Mouse (Mus musculus) kidney, adult 11 months (tissue): Measurements from ENCODE around the gene Art2b.
"Not testable (repeated sequence)": the region's sequence is repeated elsewhere in the genome, so short reads cannot be mapped to it uniquely, and the experiment has no call there.

Experiments used
- DNase-seq: peaks from one replicate; pipeline ENCODE4 v3.0.0; 2022

The Art2b gene

DNA sequence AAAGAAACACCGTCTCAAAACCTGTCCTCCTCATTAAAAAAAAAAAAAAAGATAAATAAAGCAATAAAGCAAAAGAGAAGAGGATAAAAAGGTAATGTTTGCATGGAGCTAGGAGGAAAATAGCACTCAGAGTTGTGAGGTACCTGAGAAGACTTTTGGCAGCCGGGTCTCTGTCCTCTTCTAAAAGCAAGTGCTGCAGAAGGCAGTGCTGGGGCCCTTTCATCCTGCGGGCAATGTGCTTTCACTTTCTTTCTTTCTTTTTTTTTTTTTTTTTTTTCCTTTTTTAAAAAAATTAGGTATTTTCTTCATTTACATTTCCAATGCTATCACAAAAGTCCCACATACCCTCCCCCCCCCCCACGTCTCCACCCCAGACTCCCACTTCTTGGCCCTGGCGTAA lies at the start of gene Art2b:
TSS of gene Art2b (minus strand) at position 193 of the 400 bp plus-strand sequence.
- no peak for DNase-seq

- DNase-seq: no peak
Measured at GRCm38 (mm10) chr7:101634513-101634912, 49.1 kb upstream of the Art2b start.

DNA sequence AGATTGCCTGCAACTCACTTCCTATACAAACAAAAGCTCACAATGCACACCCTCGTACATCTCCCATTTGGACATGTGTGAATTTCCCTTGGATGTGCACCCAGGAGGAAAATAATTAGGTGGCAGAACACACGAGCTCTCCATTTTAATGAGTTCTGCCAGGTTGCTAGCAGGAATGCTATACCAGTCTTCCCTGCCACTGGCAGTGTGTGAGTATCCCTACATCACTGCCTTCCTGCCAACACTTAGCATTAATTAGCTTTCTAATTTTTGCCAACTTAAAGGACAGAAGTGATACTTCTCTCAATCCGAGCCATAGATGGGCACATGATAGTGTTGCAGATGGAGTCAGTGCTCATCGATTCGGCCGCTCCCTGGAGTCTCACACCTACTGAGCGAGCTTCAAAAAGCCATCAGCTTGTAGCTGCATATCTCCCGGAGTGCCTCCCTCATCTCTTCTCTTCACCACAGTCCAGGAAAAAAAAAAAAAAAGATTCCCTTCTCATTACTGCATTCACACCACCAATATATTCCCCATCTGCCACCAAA lies 48.3 kb upstream of the Art2b start:
- DNase-seq: no peak

GRCm38 (mm10) chr7:101628481-101628880 lies 43.1 kb upstream of the Art2b start:
- no peak for DNase-seq

DNA sequence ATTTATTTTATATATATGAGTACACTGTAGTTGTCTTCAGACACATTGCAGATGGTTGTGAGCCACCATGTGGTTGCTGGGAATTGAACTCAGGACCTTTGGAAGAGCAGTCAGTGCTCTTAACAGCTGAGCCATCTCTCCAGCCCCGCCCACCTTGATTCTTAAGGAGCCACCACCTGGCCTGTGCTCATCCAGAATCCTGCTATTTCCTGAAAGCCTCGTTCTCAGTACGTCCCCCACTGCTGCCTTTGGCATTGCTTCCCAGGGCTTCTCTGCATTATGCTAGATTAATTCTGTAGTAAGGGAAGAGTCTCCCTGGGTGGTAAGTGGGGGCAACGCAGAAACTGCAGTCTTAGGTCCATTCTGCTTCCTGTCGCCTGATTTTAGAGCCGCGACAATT lies 41.8 kb upstream of the Art2b start:
- DNase-seq: not testable (repeated sequence)

DNA sequence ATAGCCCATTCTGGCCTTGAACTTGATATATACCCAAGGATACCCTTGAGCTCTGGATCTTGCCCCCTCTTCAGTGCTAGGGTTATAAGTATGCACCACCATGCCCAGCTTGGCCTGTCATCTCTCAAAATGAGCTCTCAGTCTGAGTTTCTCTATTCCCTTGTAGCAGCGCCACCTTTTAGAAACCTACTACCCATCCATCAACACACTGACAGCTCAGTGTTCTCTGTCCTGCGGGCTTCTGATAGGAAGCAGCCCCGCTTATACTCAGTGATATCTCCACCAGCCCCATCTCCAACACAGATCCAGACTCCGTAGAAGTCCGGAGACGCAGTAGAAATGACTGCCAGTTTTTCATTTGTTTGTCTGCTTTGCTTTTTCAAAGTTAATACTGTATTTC lies 38.9 kb upstream of the Art2b start:
- no peak for DNase-seq

DNA sequence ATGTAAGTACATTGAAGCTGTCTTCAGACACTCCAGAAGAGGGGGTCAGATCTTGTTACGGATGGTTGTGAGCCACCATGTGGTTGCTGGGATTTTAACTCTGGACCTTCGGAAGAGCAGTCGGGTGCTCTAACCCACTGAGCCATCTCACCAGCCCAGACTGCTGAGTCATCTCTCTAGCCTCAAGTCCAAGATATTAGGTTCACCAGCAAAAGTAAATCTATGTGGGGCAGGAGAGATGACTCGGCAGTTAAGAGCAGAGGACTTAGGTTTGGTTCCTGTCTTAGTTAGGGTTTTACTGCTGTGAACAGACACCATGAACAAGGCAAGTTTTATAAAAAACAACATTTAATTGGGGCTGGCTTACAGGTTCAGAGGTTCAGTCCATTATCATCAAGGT lies 36.5 kb upstream of the Art2b start:
- not testable (repeated sequence) for DNase-seq

DNA sequence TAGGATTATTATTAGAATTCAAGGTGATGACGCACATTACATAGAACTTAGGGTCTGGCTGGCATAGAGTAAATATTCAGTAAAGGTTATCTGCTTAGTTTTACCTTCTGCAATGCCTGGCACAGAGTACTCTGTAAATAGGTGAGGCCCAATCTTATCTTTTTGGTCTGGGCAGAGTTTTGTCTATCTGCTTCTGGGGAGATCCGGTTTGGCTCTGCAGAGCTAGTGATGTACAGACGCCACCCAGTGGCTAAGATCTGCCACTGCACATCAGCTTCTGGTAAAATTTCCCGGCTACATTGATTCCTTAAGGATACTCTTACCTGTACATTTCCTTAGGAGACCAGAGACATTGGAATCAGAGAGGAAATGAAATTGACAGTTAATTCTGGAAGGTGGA lies 35.0 kb upstream of the Art2b start:
- no peak for DNase-seq

DNA sequence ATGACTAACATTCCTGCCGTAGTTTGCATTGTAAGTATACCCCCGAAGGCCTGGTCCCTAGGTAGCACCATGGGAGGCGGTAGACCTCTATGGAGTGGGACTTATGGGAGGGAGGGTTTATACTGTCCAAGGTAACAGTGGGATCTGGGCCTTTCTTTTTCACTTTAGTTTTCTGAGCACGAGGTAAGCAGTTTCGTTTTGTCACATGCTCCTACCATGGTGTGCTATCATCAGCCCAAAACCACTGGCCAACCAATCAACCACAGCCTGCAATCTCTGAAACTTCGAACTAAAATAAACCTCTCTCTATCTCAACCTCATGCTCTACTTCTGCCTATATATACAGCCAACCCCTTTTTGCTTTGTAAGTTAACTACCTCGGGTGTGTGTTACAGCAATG lies 32.9 kb upstream of the Art2b start:
- no peak for DNase-seq

DNA sequence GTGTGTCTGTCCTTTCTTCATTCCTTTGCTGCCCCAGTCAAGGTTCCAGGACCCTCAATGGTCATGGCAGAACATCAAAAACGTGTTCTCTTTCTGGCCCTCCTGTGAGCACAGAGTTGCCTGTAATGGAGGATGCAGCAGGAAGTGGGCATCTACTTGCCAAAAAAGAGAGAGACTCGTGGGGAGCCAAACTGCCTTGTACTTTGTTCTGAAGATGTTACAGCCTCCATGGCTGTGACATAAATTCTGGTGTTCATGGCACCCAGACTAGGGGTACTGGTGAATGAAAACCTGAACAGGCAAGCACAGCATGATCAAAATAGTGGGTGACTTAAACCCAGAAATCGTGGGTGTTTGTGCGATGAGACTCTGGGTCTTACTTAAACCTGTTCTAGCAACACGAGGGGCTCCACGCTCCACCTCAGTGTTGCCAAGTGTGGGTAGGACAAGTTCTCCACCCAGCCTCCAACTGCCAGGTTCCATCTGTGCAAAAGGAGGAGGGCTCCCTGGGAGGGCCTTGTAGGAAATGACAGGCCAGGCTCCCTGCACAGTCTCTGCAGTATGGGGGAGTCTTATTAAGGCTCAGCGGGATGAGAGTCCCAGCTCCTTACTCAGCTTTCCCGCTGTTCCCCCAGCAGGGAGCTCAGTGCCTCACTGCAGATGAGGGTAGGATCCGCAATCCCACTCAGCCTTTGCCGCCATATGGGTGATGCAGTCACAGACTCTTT lies 32.2 kb upstream of the Art2b start:
- no peak for DNase-seq

GRCm38 (mm10) chr7:101616136-101616835 lies 30.9 kb upstream of the Art2b start:
- no peak for DNase-seq

DNA sequence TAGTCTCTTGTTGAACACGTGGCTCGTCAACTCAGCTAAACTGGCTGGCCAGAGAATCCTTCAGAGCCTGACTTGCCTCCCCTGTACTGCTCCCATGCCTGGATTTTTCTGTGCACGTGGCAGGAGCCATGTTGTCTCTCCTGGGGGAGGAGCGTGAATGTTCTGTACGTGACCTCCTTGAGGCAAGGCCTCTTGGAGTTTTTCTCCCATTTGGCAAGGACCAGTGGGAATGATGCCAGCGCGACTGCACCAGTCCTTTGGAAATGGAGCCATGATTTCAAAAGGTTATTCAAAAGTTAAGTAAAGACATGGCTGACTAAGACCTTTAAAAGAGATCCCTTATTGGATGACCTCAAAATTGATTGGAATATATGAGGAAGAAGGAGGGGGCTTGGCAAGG lies 30.0 kb upstream of the Art2b start:
- DNase-seq: peak; percentile 11

DNA sequence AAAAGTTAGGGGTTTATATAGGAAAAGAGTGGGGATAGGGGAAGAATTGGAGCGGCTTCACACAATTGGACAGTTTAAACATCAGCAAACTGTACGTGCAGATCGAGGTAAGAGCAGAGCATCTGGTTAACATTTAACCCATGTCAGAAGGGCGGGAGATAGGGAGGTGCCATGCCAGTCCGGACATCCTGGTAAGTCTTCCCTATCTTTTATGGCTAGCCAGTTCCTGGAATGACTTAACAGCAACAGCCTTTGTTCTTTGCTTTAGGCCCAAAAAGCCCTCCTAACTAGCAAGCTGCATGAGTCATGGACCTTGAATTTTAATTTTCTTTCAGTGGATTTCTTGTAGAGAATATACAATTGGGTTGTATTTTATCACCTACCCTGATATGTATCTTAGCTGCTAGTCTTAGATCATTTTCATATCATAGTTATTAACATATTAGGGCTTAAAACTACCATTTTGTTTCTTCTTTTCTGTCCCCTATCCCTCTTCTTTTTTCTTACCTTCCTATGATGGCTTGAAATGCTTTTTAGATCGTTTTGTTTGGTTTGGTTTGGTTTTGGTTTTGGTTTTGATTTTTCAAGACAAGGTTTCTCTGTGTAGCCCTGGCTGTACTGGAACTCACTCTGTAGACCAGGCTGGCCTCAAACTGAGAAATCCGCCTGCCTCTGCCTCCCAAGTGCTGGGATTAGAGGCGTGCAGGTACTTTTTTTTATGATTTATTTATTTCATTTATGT lies 27.6 kb upstream of the Art2b start:
- DNase-seq: not testable (repeated sequence)

DNA sequence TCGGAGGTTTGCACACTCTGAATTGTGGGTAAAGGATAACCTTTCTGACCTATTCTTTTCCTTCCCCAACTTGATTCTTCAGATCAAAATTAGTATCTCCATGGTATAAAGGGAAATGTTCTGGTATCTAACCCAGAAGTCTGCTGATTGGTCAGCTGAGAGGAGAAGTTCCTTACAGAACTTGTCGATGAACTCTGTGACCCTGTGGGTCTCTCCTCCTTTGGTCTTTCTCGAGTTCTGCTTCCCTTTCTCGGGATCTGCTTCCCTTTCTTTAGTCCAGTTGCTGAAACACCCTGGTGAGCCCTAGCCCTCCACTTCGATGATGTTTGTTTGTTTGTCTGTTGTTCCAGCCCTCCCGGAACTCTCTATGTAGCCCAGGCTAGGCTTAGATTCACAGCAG lies 22.4 kb upstream of the Art2b start:
- DNase-seq: no peak

DNA sequence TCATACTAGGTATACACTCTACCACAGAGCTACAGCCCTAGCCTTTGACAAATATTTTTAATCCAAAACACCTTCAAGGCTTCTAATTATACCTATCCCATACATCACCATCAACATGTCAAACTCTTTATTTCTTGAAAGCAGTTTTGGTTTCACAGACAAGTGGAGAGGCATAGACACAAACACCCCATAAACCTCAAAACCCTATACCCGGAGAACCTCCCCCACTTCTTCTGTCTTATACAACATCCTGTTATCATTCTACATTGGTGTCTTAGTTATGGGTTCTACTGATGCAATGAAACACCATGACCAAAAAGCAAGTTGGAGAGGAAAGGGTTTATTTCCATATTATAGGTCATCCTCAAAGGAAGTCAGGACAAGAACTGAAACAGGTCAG lies 15.0 kb upstream of the Art2b start:
- no peak for DNase-seq

DNA sequence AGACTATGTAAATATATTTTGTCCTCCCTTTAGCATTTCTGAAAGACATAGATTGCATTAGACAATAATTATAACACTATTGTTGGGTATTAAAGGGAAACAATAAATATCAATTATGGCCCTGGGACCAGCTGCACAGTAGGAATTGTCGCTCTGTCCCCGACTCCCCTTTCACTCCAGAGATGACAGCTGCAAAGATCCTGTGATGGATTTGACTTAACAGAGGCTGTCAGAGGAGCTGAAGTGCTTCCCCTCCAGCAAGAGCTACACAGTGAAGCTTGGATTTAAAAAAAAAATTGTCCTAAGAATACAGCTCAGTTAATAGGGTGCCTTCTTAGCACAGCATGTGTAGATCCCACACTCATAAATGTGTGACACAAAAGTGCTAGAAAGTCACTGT lies 13.1 kb upstream of the Art2b start:
- no peak for DNase-seq

DNA sequence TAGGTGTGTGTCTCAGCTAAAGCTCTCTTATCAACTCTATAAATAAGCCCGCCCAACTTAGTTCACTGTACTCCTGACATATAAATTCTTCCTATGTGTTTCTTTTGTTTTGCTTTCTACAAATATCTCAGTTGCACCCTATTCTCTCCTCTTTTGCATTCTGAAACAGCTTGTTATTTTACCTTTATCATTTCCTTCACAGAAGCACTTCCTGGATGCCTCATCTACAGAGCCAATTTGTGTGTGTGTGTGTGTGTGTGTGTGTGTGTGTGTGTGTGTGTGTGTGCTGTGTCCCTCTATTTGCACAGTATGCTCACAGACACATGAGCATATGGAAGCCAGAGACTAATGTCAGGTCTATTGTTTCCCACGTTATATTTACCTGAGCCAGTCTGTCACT lies 9.6 kb upstream of the Art2b start:
- no peak for DNase-seq

GRCm38 (mm10) chr7:101584271-101584670 lies 1.1 kb downstream of the Art2b start:
- peak; percentile 12 for DNase-seq

GRCm38 (mm10) chr7:101582012-101582411 lies 3.4 kb downstream of the Art2b start:
- DNase-seq: no peak

GRCm38 (mm10) chr7:101580863-101581262 lies 4.5 kb downstream of the Art2b start:
- not testable (repeated sequence) for DNase-seq

- DNase-seq: no peak
Measured at GRCm38 (mm10) chr7:101574413-101574812, 11.0 kb downstream of the Art2b start.

GRCm38 (mm10) chr7:101573636-101574035 lies 11.8 kb downstream of the Art2b start:
- DNase-seq: not testable (repeated sequence)

- no peak for DNase-seq
Measured at GRCm38 (mm10) chr7:101564086-101564485, 21.3 kb downstream of the Art2b start.

GRCm38 (mm10) chr7:101559393-101559792 lies 26.0 kb downstream of the Art2b start:
- not testable (repeated sequence) for DNase-seq
